Mouse (Mus musculus) limb, embryonic 14.5 days (tissue): Measurements from ENCODE around the gene Mfsd2b. TPM values are rescaled to one million over a fixed set of nuclear protein-coding genes. Genes with fewer than 3 reads are reported as not detected.

ENCODE experiments used
- ATAC-seq: fragments of 200-750 bp; cut with Nextera tagmentation; 2 replicates; pipeline ENCODE4 v1.8.0; 2017; ENCODE audit warnings: low read depth, moderate number of reproducible peaks, moderate TSS enrichment; ENCODE audit not compliant: low FRiP score
- DNase-seq: peaks from one replicate; pipeline ENCODE4 v3.0.0-alpha.2; 2015; ENCODE audit warnings: low spot score
- H3K27ac ChIP-seq: fragments of 300-500 bp; sonication (generic); replicated peaks from 2 replicates; pipeline ENCODE4 v1.5.1; 2014; ENCODE audit warnings: low read depth, mild to moderate bottlenecking, low read length, moderate library complexity, mixed read lengths
- H3K27me3 ChIP-seq: fragments of 300-500 bp; sonication (generic); 2 replicates; pipeline ENCODE4 v1.6.1; 2014; ENCODE audit warnings: low read length, mixed read lengths; ENCODE audit not compliant: control insufficient read depth, insufficient read depth
- H3K36me3 ChIP-seq: fragments of 300-500 bp; sonication (generic); 2 replicates; pipeline ENCODE4 v1.6.1; 2014; ENCODE audit warnings: mild to moderate bottlenecking, low read length, moderate library complexity, mixed read lengths; ENCODE audit not compliant: control insufficient read depth, insufficient read depth
- H3K4me1 ChIP-seq: fragments of 300-500 bp; sonication (generic); 2 replicates; pipeline ENCODE4 v1.6.1; 2014; ENCODE audit warnings: antibody characterized with exemption, low read length, mixed read lengths; ENCODE audit not compliant: control insufficient read depth, insufficient read depth
- H3K4me2 ChIP-seq: fragments of 300-500 bp; sonication (generic); replicated peaks from 2 replicates; pipeline ENCODE4 v1.6.1; 2014; ENCODE audit warnings: low read depth, mild to moderate bottlenecking, low read length, moderate library complexity; ENCODE audit not compliant: severe bottlenecking
- H3K4me3 ChIP-seq: fragments of 300-500 bp; sonication (generic); replicated peaks from 2 replicates; pipeline ENCODE4 v1.5.1; 2014; ENCODE audit warnings: low read length
- H3K9ac ChIP-seq: fragments of 300-500 bp; sonication (generic); 2 replicates; pipeline ENCODE4 v1.6.1; 2014; ENCODE audit warnings: mild to moderate bottlenecking, low read depth, low read length, moderate library complexity; ENCODE audit not compliant: severe bottlenecking
- H3K9me3 ChIP-seq: fragments of 300-500 bp; sonication (generic); 2 replicates; pipeline ENCODE4 v1.6.1; 2016; ENCODE audit warnings: low read length; ENCODE audit not compliant: control insufficient read depth
- POLR2A ChIP-seq: fragments of 200-500 bp; IDR thresholded peaks from 2 replicates; pipeline ENCODE4 v1.8.0; 2012; ENCODE audit warnings: inconsistent platforms, mild to moderate bottlenecking, moderate library complexity, borderline replicate concordance; ENCODE audit not compliant: insufficient read depth, insufficient read length; ENCODE audit errors: extremely low read depth
- WGBS: fragments of 180-500 bp; shearing (Covaris S2); extraction: QIAGEN DNeasy Blood & Tissue Kit; methylation state at CpG from one replicate; pipeline ENCODE4 v1.1.7; 2014; 5-methylcytosine and 5-hydroxymethylcytosine counted together
- polyA plus RNA-seq, 2 experiments: library from polyadenylated mRNA; depleted of rRNA in 1 of 2; stranded (reverse) in 1 of 2; unstranded in 1 of 2; fragments of >200 nt; fragmentation: Nextera tagmentation in 1 of 2; extraction: Ambion mirVana in 1 of 2; gene quantifications; 2 replicates each; pipeline versions ENCODE4 v1.2.1 to v1.2.3; 2012 to 2014

The Mfsd2b gene
- polyA plus RNA-seq, 2 experiments, result 2.2 to 2.3 TPM

DNA sequence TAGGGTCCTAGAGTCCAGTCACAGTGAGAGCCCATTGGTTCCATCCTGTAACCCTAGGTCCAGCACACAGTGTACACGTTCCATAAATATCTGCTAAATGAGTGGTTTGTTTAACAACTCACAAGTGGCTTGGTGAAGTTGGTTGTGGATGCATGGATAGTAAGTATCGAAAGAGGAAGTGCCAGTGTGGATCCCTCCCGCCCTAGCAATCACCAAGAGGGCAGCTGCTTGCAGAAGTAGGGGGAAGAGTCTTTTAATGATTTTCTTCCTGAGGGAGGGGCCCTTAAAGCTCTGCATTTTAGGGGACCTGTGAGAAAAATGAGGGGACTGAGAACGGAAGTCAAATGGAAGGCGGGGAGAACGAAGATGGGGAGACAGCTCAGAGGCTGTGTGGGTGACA, 34.1 kb downstream of the Mfsd2b start:
- Histone ChIP-seq H3K4me3 (no peak overlapping the region), H3K36me3 (peaks cover 8% of the 10 kb centered on the region; the same call in 1 of the 2 replicates), H3K27me3 (no peaks in the 10 kb centered on the region), H3K4me1 (peaks cover 10% of the 10 kb centered on the region), H3K9me3 (no peaks in the 10 kb centered on the region), H3K9ac (no peak overlapping the region), H3K27ac (no peak overlapping the region), H3K4me2 (no peak overlapping the region; the same call in 1 of the 2 replicates)
- ATAC-seq (no peak), DNase-seq (no peak)
- TF ChIP-seq POLR2A, result no peak
- 45% methylated on average over 6 of the region's 6 CpGs for WGBS

DNA sequence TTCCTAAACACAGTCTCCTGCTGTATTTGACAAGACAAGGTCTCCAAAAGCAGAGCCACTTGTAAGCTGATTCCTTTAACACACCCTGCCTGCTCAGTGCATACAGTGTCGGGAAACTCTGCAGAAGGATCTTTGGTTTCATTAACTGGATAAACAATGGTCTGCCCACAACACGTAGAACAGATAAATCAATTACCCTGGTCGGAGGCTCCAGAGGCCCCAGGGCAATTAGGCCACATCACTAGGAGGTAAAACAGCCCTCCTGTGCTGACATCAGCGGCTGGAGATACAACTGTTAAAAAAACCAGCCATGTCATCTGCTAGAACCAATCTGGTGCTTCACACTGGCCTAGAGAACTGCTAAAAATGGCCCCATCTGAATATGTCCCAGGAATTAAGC, 37.2 kb downstream of the Mfsd2b start:
- no peak for ATAC-seq
- Histone ChIP-seq H3K27ac (no peak overlapping the region), H3K4me2 (no peak overlapping the region), H3K27me3 (no peaks in the 10 kb centered on the region), H3K36me3 (peaks cover 19% of the 10 kb centered on the region), H3K4me3 (no peak overlapping the region), H3K4me1 (peaks cover 3% of the 10 kb centered on the region; the same call in 1 of the 2 replicates), H3K9me3 (no peaks in the 10 kb centered on the region), H3K9ac (no peak overlapping the region)
- WGBS, result 18% methylated on average over 4 of the region's 4 CpGs
- DNase-seq, result no peak
- TF ChIP-seq POLR2A, result no peak

DNA sequence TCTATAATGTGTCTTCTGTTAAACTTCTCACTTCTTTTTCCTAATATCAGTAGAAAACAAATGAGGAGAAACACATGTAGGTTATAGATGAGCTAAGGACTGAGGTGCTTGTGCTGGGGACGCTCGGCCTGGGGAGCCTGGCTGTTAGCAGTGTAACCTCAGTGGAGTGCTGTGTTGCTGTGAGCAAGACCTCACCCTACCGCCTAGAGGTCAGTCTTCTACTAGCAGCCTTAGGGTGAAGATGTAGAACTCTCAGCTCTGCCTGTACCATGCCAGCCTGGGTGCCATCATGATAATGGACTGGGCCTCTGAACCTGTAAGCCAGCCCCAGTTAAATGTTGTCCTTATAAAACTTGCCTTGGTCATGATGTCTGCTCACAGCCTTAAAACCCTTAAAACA, 46.9 kb downstream of the Mfsd2b start:
- DNase-seq (no peak), ATAC-seq (no peak)
- Histone ChIP-seq H3K4me3 (no peak overlapping the region), H3K27ac (no peak overlapping the region), H3K36me3 (peaks cover 59% of the 10 kb centered on the region), H3K9ac (no peak overlapping the region), H3K4me2 (no peak overlapping the region), H3K4me1 (no peaks in the 10 kb centered on the region), H3K9me3 (no peaks in the 10 kb centered on the region), H3K27me3 (no peaks in the 10 kb centered on the region)
- TF ChIP-seq POLR2A, result no peak
- 82% methylated on average over 3 of the region's 3 CpGs for WGBS

DNA sequence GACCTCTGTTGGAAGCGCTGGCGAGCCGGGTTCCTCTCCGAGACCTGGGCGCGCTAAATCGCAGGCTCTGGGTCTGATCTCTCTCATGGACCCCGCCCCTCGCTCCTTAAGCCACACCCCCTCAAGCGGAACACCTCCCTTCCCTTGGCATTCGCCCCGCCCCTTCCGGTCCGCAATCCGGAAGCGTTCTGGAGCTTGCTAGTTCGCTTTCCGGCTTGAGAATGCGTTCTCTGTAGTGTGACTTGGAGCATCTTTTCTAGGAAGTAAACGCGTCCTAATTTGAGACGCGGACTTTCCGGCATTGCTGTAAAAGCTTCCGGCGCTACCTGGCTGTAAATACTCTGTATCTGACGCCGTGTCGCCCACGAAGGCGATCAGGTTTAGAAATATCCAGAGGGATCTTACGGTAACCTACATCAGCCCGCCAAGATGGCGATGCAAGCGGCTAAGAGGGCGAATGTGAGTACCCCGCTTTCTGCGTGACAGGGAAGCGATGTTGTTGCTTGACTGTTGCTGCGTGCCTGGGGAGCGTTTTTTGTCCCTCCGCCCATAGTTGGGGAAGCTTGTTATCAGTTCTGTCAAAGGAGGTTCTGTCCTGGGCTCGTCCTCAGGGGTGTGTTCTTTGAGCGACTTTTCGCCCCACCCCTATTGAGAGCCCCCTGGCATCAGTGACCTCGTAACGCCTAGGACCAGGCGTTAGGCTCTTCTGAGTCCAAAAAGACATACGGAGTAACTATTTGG, 56.6 kb downstream of the Mfsd2b start, which contains the start of gene Sf3b6:
Gene Sf3b6 (plus strand): TSS at position 184 of the 741 bp plus-strand sequence.
- Histone ChIP-seq H3K9ac (peak within 1 kb of the TSS; percentile 70), H3K27me3 (no peaks in the 10 kb centered on the region), H3K27ac (peak within 1 kb of the TSS; percentile 88), H3K9me3 (no peaks in the 10 kb centered on the region), H3K4me1 (peaks cover 15% of the 10 kb centered on the region), H3K36me3 (peaks cover 24% of the 10 kb centered on the region), H3K4me3 (peak within 1 kb of the TSS; percentile 91), H3K4me2 (peak within 1 kb of the TSS; percentile 87)
- ATAC-seq (peak; percentile 99), DNase-seq (peak; percentile 98)
- peak; percentile 83; the same call in 1 of the 2 replicates for TF ChIP-seq POLR2A
- WGBS, result under 1% methylated on average over 45 of the region's 49 CpGs

DNA sequence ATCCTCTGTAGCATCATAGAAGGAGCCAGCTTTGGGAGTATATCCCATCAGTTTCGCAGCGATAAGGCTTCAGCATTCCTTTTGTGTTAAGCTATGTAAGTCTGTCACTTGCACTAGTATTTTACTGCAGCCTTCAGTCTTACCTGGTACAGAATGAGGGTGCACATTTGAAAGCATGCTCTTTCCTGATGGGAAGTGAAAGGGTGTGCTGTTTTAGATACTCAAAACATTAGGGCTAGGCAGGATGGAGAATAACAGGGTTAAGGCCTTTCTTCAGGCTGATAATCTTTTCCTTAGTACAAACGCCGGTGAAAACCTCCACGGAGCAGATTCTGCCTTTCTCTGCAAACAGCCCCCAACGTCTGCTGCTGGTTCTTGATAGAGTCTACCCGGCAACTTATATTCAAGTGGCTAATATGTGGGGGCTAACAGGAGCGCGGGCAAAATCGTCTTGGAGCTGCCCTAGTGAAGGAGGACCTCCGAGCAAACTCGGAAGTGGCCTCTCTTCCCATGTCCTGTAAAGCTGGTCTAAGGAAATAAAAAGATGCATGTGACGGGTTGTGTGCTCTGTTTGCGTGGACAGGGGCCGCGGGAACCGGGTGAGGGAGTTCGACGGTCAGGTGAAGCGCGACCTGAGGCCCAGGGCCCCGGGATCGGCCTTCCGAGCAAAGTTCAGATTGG, 57.3 kb downstream of the Mfsd2b start:
- Histone ChIP-seq H3K27me3 (no peaks in the 10 kb centered on the region), H3K27ac (peak overlapping the region; percentile 88), H3K36me3 (peaks cover 17% of the 10 kb centered on the region), H3K4me3 (peak overlapping the region; percentile 91), H3K4me2 (peak overlapping the region; percentile 87), H3K9ac (peak overlapping the region; percentile 70), H3K9me3 (no peaks in the 10 kb centered on the region), H3K4me1 (peaks cover 15% of the 10 kb centered on the region)
- WGBS, result 9% methylated on average over 24 of the region's 24 CpGs
- ATAC-seq (peak; percentile 78), DNase-seq (peak; percentile 27)
- TF ChIP-seq POLR2A, result no peak
